11 mouse cellular contexts compared by ENCODE assay signal in the genomic region with DNA sequence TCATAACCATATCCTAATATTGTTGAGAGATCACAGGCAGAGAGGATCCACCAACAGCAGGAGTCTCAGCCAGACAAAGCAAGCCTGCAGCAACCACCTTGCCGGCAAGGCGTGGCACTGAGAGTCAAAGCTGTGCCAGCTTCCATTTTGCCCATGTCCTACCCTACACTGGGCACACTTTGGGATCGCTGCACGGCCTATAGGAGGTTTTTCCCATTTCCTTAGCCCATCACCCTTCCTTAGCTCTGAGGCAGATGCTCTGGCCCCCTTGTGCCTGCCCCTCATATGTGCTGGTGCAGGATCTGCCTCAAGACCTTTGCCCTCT. TPM values are rescaled to one million over a fixed set of nuclear protein-coding genes. Genes with fewer than 3 reads are reported as not detected.
DNase-seq lines count a peak whose midpoint lies in the region; ATAC-seq and TF ChIP-seq lines count a peak whose summit lies in the region.
"Had no signal": no experiment of that assay in that cellular context is flagged by ENCODE, and none has a peak within 500 bp of the region (broad histone marks: within the 10 kb centered on the region; RNA-seq: fewer than 3 reads in every experiment).

No protein-coding gene starts in this region.

- TF ChIP-seq CTCF in intestine, postnatal 0 days (IDR thresholded peaks at IDR 0.05; ENCODE audit: low read depth): no peak

- no peaks in the 10 kb centered on the region for H3K9me3 ChIP-seq in hindbrain, embryonic 13.5 days
- no peaks in the 10 kb centered on the region for H3K9me3 ChIP-seq in hindbrain, embryonic 11.5 days (ENCODE audit: control insufficient read depth, low read length)
- 0 out of 2 replicates have a peak, but pooled peaks cover under 1% of the 10 kb centered on the region for H3K9me3 ChIP-seq in megakaryocyte, embryonic 14.5 days
- H3K9me3 ChIP-seq in intestine, postnatal 0 days (ENCODE audit: control insufficient read depth): no peaks in the 10 kb centered on the region
- H3K9me3 ChIP-seq in neural tube, embryonic 14.5 days (ENCODE audit: control insufficient read depth, low read length): no peaks in the 10 kb centered on the region
- H3K9me3 ChIP-seq: forebrain, embryonic 12.5 days; heart, embryonic 15.5 days had no signal

- peak; percentile 28; the same call in 1 of the 2 replicates for ATAC-seq in hindbrain, embryonic 13.5 days (ENCODE audit: low FRiP score)
- ATAC-seq in hindbrain, embryonic 11.5 days (ENCODE audit: low FRiP score): no peak
- no peak for ATAC-seq in megakaryocyte, adult 5-6 weeks (ENCODE audit: poor library complexity, severe bottlenecking)
- ATAC-seq in intestine, postnatal 0 days: peak; percentile 67
- peak; percentile 31 for ATAC-seq in neural tube, embryonic 14.5 days (ENCODE audit: low read depth)
- ATAC-seq: Patski had no signal

- no peak overlapping the region for H3K27ac ChIP-seq in hindbrain, embryonic 13.5 days
- H3K27ac ChIP-seq in hindbrain, embryonic 11.5 days (ENCODE audit: low read depth, low read length): no peak overlapping the region
- no peak overlapping the region for H3K27ac ChIP-seq in intestine, postnatal 0 days (ENCODE audit: low read depth, low read length)
- H3K27ac ChIP-seq in neural tube, embryonic 14.5 days (ENCODE audit: low read depth, low read length): no peak overlapping the region
- H3K27ac ChIP-seq: forebrain, embryonic 12.5 days; heart, embryonic 15.5 days had no signal

- no peak overlapping the region for H3K4me2 ChIP-seq in hindbrain, embryonic 13.5 days
- no peak overlapping the region for H3K4me2 ChIP-seq in hindbrain, embryonic 11.5 days (replicated peaks; ENCODE audit: low read depth, low read length)
- no peak overlapping the region; the same call in 1 of the 2 replicates for H3K4me2 ChIP-seq in intestine, postnatal 0 days (replicated peaks; ENCODE audit: low read depth)
- H3K4me2 ChIP-seq in neural tube, embryonic 14.5 days (ENCODE audit: low read depth, low read length): no peak overlapping the region
- H3K4me2 ChIP-seq: forebrain, embryonic 12.5 days; heart, embryonic 15.5 days had no signal

- no peak for DNase-seq in hindbrain, embryonic 11.5 days (ENCODE audit: low spot score)
- no peak for DNase-seq in spleen, adult 12 weeks (ENCODE audit: low spot score)
- DNase-seq in left cerebral cortex, postnatal 25 days (ENCODE audit: low spot score in 2 of 2): no peak

- H3K4me3 ChIP-seq in hindbrain, embryonic 13.5 days: no peak overlapping the region
- no peak overlapping the region for H3K4me3 ChIP-seq in hindbrain, embryonic 11.5 days (ENCODE audit: low read depth, low read length)
- H3K4me3 ChIP-seq in megakaryocyte, embryonic 14.5 days (replicated peaks): peak overlapping the region; percentile 44
- H3K4me3 ChIP-seq in intestine, postnatal 0 days (ENCODE audit: low read depth, low read length): no peak overlapping the region
- H3K4me3 ChIP-seq in neural tube, embryonic 14.5 days (ENCODE audit: low read depth, low read length): no peak overlapping the region
- H3K4me3 ChIP-seq: forebrain, embryonic 12.5 days; heart, embryonic 15.5 days had no signal

- H3K27me3 ChIP-seq in hindbrain, embryonic 13.5 days: no peaks in the 10 kb centered on the region
- H3K27me3 ChIP-seq in hindbrain, embryonic 11.5 days (ENCODE audit: control insufficient read depth, insufficient read depth, low read length): no peaks in the 10 kb centered on the region
- H3K27me3 ChIP-seq in megakaryocyte, embryonic 14.5 days (replicated peaks): peaks cover 38% of the 10 kb centered on the region
- no peaks in the 10 kb centered on the region; the same call in 1 of the 2 replicates for H3K27me3 ChIP-seq in intestine, postnatal 0 days (replicated peaks; ENCODE audit: control insufficient read depth, insufficient read depth, low read length)
- no peaks in the 10 kb centered on the region for H3K27me3 ChIP-seq in neural tube, embryonic 14.5 days (ENCODE audit: control insufficient read depth, insufficient read depth, low read length)
- H3K27me3 ChIP-seq: Patski had no signal

- no peaks in the 10 kb centered on the region for H3K36me3 ChIP-seq in hindbrain, embryonic 13.5 days
- no peaks in the 10 kb centered on the region for H3K36me3 ChIP-seq in hindbrain, embryonic 11.5 days (ENCODE audit: control insufficient read depth, insufficient read depth, low read length)
- H3K36me3 ChIP-seq in megakaryocyte, embryonic 14.5 days (replicated peaks; ENCODE audit: low read length): no peaks in the 10 kb centered on the region
- no peaks in the 10 kb centered on the region for H3K36me3 ChIP-seq in intestine, postnatal 0 days (ENCODE audit: control insufficient read depth, insufficient read depth)
- H3K36me3 ChIP-seq in neural tube, embryonic 14.5 days (ENCODE audit: control insufficient read depth, insufficient read depth, low read length): no peaks in the 10 kb centered on the region
- H3K36me3 ChIP-seq: forebrain, embryonic 12.5 days; heart, embryonic 15.5 days had no signal

- no peak overlapping the region for H3K9ac ChIP-seq in hindbrain, embryonic 13.5 days
- no peak overlapping the region for H3K9ac ChIP-seq in hindbrain, embryonic 11.5 days (ENCODE audit: low read depth, low read length)
- H3K9ac ChIP-seq in intestine, postnatal 0 days (ENCODE audit: low read depth, low read length): no peak overlapping the region
- H3K9ac ChIP-seq in neural tube, embryonic 14.5 days (replicated peaks; ENCODE audit: low read depth, low read length): no peak overlapping the region
- H3K9ac ChIP-seq: forebrain, embryonic 12.5 days; heart, embryonic 15.5 days had no signal

- 73% methylated on average over 4 of the region's 4 CpGs for WGBS in hindbrain, embryonic 13.5 days
- WGBS in hindbrain, embryonic 11.5 days: 89% methylated on average over 4 of the region's 4 CpGs
- 66% methylated on average over 4 of the region's 4 CpGs for WGBS in intestine, postnatal 0 days
- WGBS in neural tube, embryonic 14.5 days: 78% methylated on average over 4 of the region's 4 CpGs

- intact Hi-C loops in left cerebral cortex, postnatal 25 days (cut with DNase I): loop anchor here (1.0 kb wide), 1 partner anchor 136 kb away; no protein-coding TSS in a partner anchor

- no peaks in the 10 kb centered on the region for H3K4me1 ChIP-seq in hindbrain, embryonic 13.5 days (replicated peaks)
- H3K4me1 ChIP-seq in hindbrain, embryonic 11.5 days (replicated peaks; ENCODE audit: control insufficient read depth, insufficient read depth, low read length): no peaks in the 10 kb centered on the region
- peaks cover 16% of the 10 kb centered on the region for H3K4me1 ChIP-seq in megakaryocyte, embryonic 14.5 days
- H3K4me1 ChIP-seq in intestine, postnatal 0 days (replicated peaks; ENCODE audit: control insufficient read depth, insufficient read depth, low read length): no peaks in the 10 kb centered on the region
- H3K4me1 ChIP-seq in neural tube, embryonic 14.5 days (ENCODE audit: control insufficient read depth, insufficient read depth, low read length): no peaks in the 10 kb centered on the region
- H3K4me1 ChIP-seq: forebrain, embryonic 12.5 days; heart, embryonic 15.5 days had no signal

RNA-seq across cellular contexts. Expression of a gene that starts 40.5 kb away (rescaled TPM):
- 5.8 and 6.5 TPM in 2 replicates for polyA plus RNA-seq in hindbrain, embryonic 13.5 days (2015; fragmentation: Nextera tagmentation; extraction: Ambion mirVana)
- polyA plus RNA-seq in hindbrain, embryonic 11.5 days (2014; fragmentation: Nextera tagmentation; extraction: Ambion mirVana): 7.4 and 10.5 TPM in 2 replicates
- not detected in 2 replicates for polyA plus RNA-seq in megakaryocyte, embryonic 14.5 days (2012; ENCODE audit: insufficient read depth, low replicate concordance)
- total RNA-seq in megakaryocyte, adult 5-6 weeks (2015): not detected in 2 replicates
- not detected in 2 replicates for total RNA-seq in megakaryocyte, adult 5-6 weeks (2017)
- polyA plus RNA-seq in intestine, postnatal 0 days (2015; fragmentation: Nextera tagmentation; extraction: Ambion mirVana): 8.9 and 9.5 TPM in 2 replicates
- 1.9 and 5.9 TPM in 2 replicates for polyA plus RNA-seq in neural tube, embryonic 14.5 days (2014; fragmentation: Nextera tagmentation; extraction: Ambion mirVana)
- 1 to 10 TPM; 1.6 to 2.7 TPM for total RNA-seq in left cerebral cortex, postnatal 25 days (2021)

Comparison
In these comparisons a context has a peak if more than half of its experiments do, and no peak if none do; other contexts are left out.
1. ATAC-seq: peak in hindbrain, embryonic 13.5 days (single experiment), intestine, postnatal 0 days (single experiment) and neural tube, embryonic 14.5 days (single experiment); none in hindbrain, embryonic 11.5 days (single experiment) and megakaryocyte, adult 5-6 weeks (single experiment).